In genomic region chr11:99045159-99045889, GRCm38 (mm10) we compare ENCODE assay signal across 10 mouse cellular contexts. TPM values are rescaled to one million over a fixed set of nuclear protein-coding genes. Genes with fewer than 3 reads are reported as not detected.
A peak's percentile ranks its signal among the peaks of the same experiment; 100 is the strongest.
DNase-seq lines count a peak whose midpoint lies in the region; ATAC-seq and TF ChIP-seq lines count a peak whose summit lies in the region.
"Had no signal": no experiment of that assay in that cellular context is flagged by ENCODE, and none has a peak within 500 bp of the region (broad histone marks: within the 10 kb centered on the region; RNA-seq: fewer than 3 reads in every experiment).

No protein-coding gene starts in this region.

- intact Hi-C loops in left cerebral cortex, adult 2 months (cut with DNase I): no loop called here

- peak overlapping the region; percentile 89 for H3K4me3 ChIP-seq in embryonic facial prominence, embryonic 10.5 days
- peak overlapping the region; percentile 38 for H3K4me3 ChIP-seq in embryonic facial prominence, embryonic 13.5 days
- peak overlapping the region; percentile 2; the same call in 1 of the 2 replicates for H3K4me3 ChIP-seq in kidney, embryonic 14.5 days (ENCODE audit: low read length)
- no peak overlapping the region for H3K4me3 ChIP-seq in liver, embryonic 11.5 days (ENCODE audit: low read depth, low read length)
- H3K4me3 ChIP-seq in left cerebral cortex, adult 2 months: no peak overlapping the region
- H3K4me3 ChIP-seq: neural tube, embryonic 13.5 days had no signal

- no peak for ATAC-seq in embryonic facial prominence, embryonic 13.5 days (ENCODE audit: insufficient number of reproducible peaks, insufficient read depth, low FRiP score, low TSS enrichment, low read depth)
- ATAC-seq in kidney, embryonic 14.5 days (ENCODE audit: low FRiP score, low TSS enrichment): no peak
- peak; percentile 37; the same call in 1 of the 2 replicates for ATAC-seq in liver, embryonic 11.5 days (replicated peaks; ENCODE audit: low FRiP score)
- no peak for ATAC-seq in megakaryocyte progenitor cell, adult 5-6 weeks (replicated peaks; ENCODE audit: poor library complexity)

- no peaks in the 10 kb centered on the region for H3K27me3 ChIP-seq in embryonic facial prominence, embryonic 10.5 days (replicated peaks; ENCODE audit: low read depth, poor library complexity, severe bottlenecking)
- H3K27me3 ChIP-seq in embryonic facial prominence, embryonic 13.5 days: no peaks in the 10 kb centered on the region
- no peaks in the 10 kb centered on the region for H3K27me3 ChIP-seq in kidney, embryonic 14.5 days (ENCODE audit: control insufficient read depth, insufficient read depth, low read length)
- H3K27me3 ChIP-seq in liver, embryonic 11.5 days (replicated peaks; ENCODE audit: control insufficient read depth, insufficient read depth, low read length): peaks cover 21% of the 10 kb centered on the region
- H3K27me3 ChIP-seq: neural tube, embryonic 13.5 days had no signal

- TF ChIP-seq CTCF in left cerebral cortex, adult 2 months (IDR thresholded peaks at IDR 0.05): no peak

- H3K9ac ChIP-seq in embryonic facial prominence, embryonic 13.5 days: peak overlapping the region; percentile 60
- H3K9ac ChIP-seq in kidney, embryonic 14.5 days (ENCODE audit: low read depth, low read length): no peak overlapping the region
- no peak overlapping the region for H3K9ac ChIP-seq in liver, embryonic 11.5 days (ENCODE audit: low read depth, low read length)
- H3K9ac ChIP-seq: neural tube, embryonic 13.5 days had no signal

- H3K27ac ChIP-seq in embryonic facial prominence, embryonic 10.5 days (replicated peaks): peak overlapping the region; percentile 49; the same call in 1 of the 2 replicates
- H3K27ac ChIP-seq in embryonic facial prominence, embryonic 13.5 days: peak overlapping the region; percentile 94
- H3K27ac ChIP-seq in kidney, embryonic 14.5 days (ENCODE audit: low read depth, low read length): peak overlapping the region; percentile 8; the same call in 1 of the 2 replicates
- peak overlapping the region; percentile 52 for H3K27ac ChIP-seq in liver, embryonic 11.5 days (ENCODE audit: low read depth, low read length)
- no peak overlapping the region for H3K27ac ChIP-seq in left cerebral cortex, adult 2 months
- H3K27ac ChIP-seq: neural tube, embryonic 13.5 days had no signal

- peak overlapping the region; percentile 91 for H3K4me2 ChIP-seq in embryonic facial prominence, embryonic 13.5 days
- H3K4me2 ChIP-seq in kidney, embryonic 14.5 days (replicated peaks; ENCODE audit: low read depth, low read length): peak overlapping the region; percentile 21; the same call in 1 of the 2 replicates
- peak overlapping the region; percentile 57 for H3K4me2 ChIP-seq in liver, embryonic 11.5 days
- H3K4me2 ChIP-seq: neural tube, embryonic 13.5 days had no signal

- H3K4me1 ChIP-seq in embryonic facial prominence, embryonic 10.5 days: peaks cover 90% of the 10 kb centered on the region
- H3K4me1 ChIP-seq in embryonic facial prominence, embryonic 13.5 days: peaks cover 69% of the 10 kb centered on the region
- peaks cover 58% of the 10 kb centered on the region for H3K4me1 ChIP-seq in kidney, embryonic 14.5 days (ENCODE audit: control insufficient read depth, insufficient read depth, low read length)
- peaks cover 43% of the 10 kb centered on the region for H3K4me1 ChIP-seq in liver, embryonic 11.5 days (replicated peaks; ENCODE audit: control insufficient read depth, insufficient read depth, low read length)

- no peaks in the 10 kb centered on the region for H3K9me3 ChIP-seq in embryonic facial prominence, embryonic 10.5 days
- no peaks in the 10 kb centered on the region for H3K9me3 ChIP-seq in embryonic facial prominence, embryonic 13.5 days
- no peaks in the 10 kb centered on the region for H3K9me3 ChIP-seq in kidney, embryonic 14.5 days (ENCODE audit: control insufficient read depth, low read length)
- no peaks in the 10 kb centered on the region for H3K9me3 ChIP-seq in liver, embryonic 11.5 days (ENCODE audit: control insufficient read depth, low read length)
- H3K9me3 ChIP-seq: neural tube, embryonic 13.5 days had no signal

- peaks cover 67% of the 10 kb centered on the region for H3K36me3 ChIP-seq in embryonic facial prominence, embryonic 10.5 days (replicated peaks)
- H3K36me3 ChIP-seq in embryonic facial prominence, embryonic 13.5 days: peaks cover 43% of the 10 kb centered on the region
- H3K36me3 ChIP-seq in kidney, embryonic 14.5 days (ENCODE audit: control insufficient read depth, insufficient read depth, low read length): peaks cover 32% of the 10 kb centered on the region
- H3K36me3 ChIP-seq in liver, embryonic 11.5 days (ENCODE audit: control insufficient read depth, insufficient read depth, low read length): peaks cover 22% of the 10 kb centered on the region

- no peak for DNase-seq in embryonic facial prominence, embryonic 10.5 days (ENCODE audit: low spot score)
- no peak for DNase-seq in liver, embryonic 11.5 days (ENCODE audit: low spot score)
- DNase-seq in left cerebral cortex, adult 9 months (ENCODE audit: low spot score in 2 of 2): no peak
- no peak for DNase-seq in left cerebral cortex, adult 2 months (ENCODE audit: extremely low spot score in 1 of 2, low spot score in 2 of 2)
- DNase-seq: cerebellum, postnatal 36 days had no signal

- 80% methylated on average over 12 of the region's 12 CpGs for WGBS in embryonic facial prominence, embryonic 10.5 days
- 65% methylated on average over 12 of the region's 12 CpGs for WGBS in embryonic facial prominence, embryonic 13.5 days
- WGBS in kidney, embryonic 14.5 days: 65% methylated on average over 12 of the region's 12 CpGs
- WGBS in liver, embryonic 11.5 days: 65% methylated on average over 12 of the region's 12 CpGs

RNA-seq across cellular contexts. Expression of gene Igfbp4, which starts 4.3 kb away (rescaled TPM):
- polyA plus RNA-seq in embryonic facial prominence, embryonic 10.5 days (2016; fragmentation: Nextera tagmentation; extraction: Ambion mirVana): 658 and 684 TPM in 2 replicates
- 1,128 and 1,158 TPM in 2 replicates for polyA plus RNA-seq in embryonic facial prominence, embryonic 13.5 days (2015; fragmentation: Nextera tagmentation; extraction: Ambion mirVana)
- 421 and 542 TPM in 2 replicates for polyA plus RNA-seq in kidney, embryonic 14.5 days (2014; fragmentation: Nextera tagmentation; extraction: Ambion mirVana)
- 324 and 328 TPM in 2 replicates for polyA plus RNA-seq in liver, embryonic 11.5 days (2014; fragmentation: Nextera tagmentation; extraction: Ambion mirVana)
- 10 to 100 TPM; 82.8 to 88.7 TPM for total RNA-seq in left cerebral cortex, adult 2 months (2021)
- total RNA-seq in megakaryocyte progenitor cell, adult 5-6 weeks (2015): 188 and 211 TPM in 2 replicates
- 327 and 329 TPM in 2 replicates for total RNA-seq in megakaryocyte progenitor cell, adult 5-6 weeks (2017)

RNA-seq across cellular contexts. Expression of gene Top2a, which starts 21.3 kb away (rescaled TPM):
- 332 and 336 TPM in 2 replicates for polyA plus RNA-seq in embryonic facial prominence, embryonic 10.5 days (2016; fragmentation: Nextera tagmentation; extraction: Ambion mirVana)
- polyA plus RNA-seq in embryonic facial prominence, embryonic 13.5 days (2015; fragmentation: Nextera tagmentation; extraction: Ambion mirVana): 272 and 279 TPM in 2 replicates
- polyA plus RNA-seq in kidney, embryonic 14.5 days (2014; fragmentation: Nextera tagmentation; extraction: Ambion mirVana): 284 and 300 TPM in 2 replicates
- 315 and 330 TPM in 2 replicates for polyA plus RNA-seq in liver, embryonic 11.5 days (2014; fragmentation: Nextera tagmentation; extraction: Ambion mirVana)
- total RNA-seq in left cerebral cortex, adult 2 months (2021): 1 to 10 TPM in 1 of 2 experiments, under 1 TPM in 1; 0.66 to 1.0 TPM
- total RNA-seq in megakaryocyte progenitor cell, adult 5-6 weeks (2015): 284 and 285 TPM in 2 replicates
- 584 and 646 TPM in 2 replicates for total RNA-seq in megakaryocyte progenitor cell, adult 5-6 weeks (2017)

RNA-seq across cellular contexts. Expression of gene Tns4, which starts 43.8 kb away (rescaled TPM):
- polyA plus RNA-seq in embryonic facial prominence, embryonic 10.5 days (2016; fragmentation: Nextera tagmentation; extraction: Ambion mirVana): 0.96 and 1.0 TPM in 2 replicates
- 0.53 and 0.73 TPM in 2 replicates for polyA plus RNA-seq in embryonic facial prominence, embryonic 13.5 days (2015; fragmentation: Nextera tagmentation; extraction: Ambion mirVana)
- polyA plus RNA-seq in kidney, embryonic 14.5 days (2014; fragmentation: Nextera tagmentation; extraction: Ambion mirVana): 0.11 and 0.20 TPM in 2 replicates
- polyA plus RNA-seq in liver, embryonic 11.5 days (2014; fragmentation: Nextera tagmentation; extraction: Ambion mirVana): 0.21 TPM in 1 of 2 replicates, not detected in the other
- 1 to 10 TPM in 1 of 2 experiments, under 1 TPM in 1; 0.19 to 1.1 TPM for total RNA-seq in left cerebral cortex, adult 2 months (2021)
- total RNA-seq in megakaryocyte progenitor cell, adult 5-6 weeks (2015): 2.1 and 2.4 TPM in 2 replicates
- total RNA-seq in megakaryocyte progenitor cell, adult 5-6 weeks (2017): 1.4 and 1.8 TPM in 2 replicates
- total RNA-seq: MEL had no signal

Comparison
In these comparisons a context has a peak if more than half of its experiments do, and no peak if none do; other contexts are left out.
1. H3K4me3 ChIP-seq: peak in embryonic facial prominence, embryonic 10.5 days (single experiment), embryonic facial prominence, embryonic 13.5 days (single experiment) and kidney, embryonic 14.5 days (single experiment); none in liver, embryonic 11.5 days (single experiment) and left cerebral cortex, adult 2 months (single experiment).
2. H3K4me2 ChIP-seq: peak in every context shown above with its lines; median percentile 91 in embryonic facial prominence, embryonic 13.5 days; 57 in liver, embryonic 11.5 days; 21 in kidney, embryonic 14.5 days.